Mouse (Mus musculus) MEL (cell line): ENCODE results near the gene Zdhhc14. TPM values are rescaled to one million over a fixed set of nuclear protein-coding genes. Genes with fewer than 3 reads are reported as not detected.
A peak's percentile ranks its signal among the peaks of the same experiment; 100 is the strongest.

Experiments
- DNase-seq: peaks from one replicate; pipeline ENCODE4 v3.0.0; 2011; ENCODE audit warnings: low read depth, low spot score
- H3K27ac ChIP-seq: 2 replicates; pipeline ENCODE4 v1.5.1; 2012; ENCODE audit warnings: low read depth, mild to moderate bottlenecking, control low read depth, low read length, moderate library complexity; ENCODE audit not compliant: control insufficient read depth
- H3K27me3 ChIP-seq, 2 experiments: fragments of 150-350 bp in 1 of 2; sonication (generic) in 1 of 2; 2 replicates each; pipeline ENCODE4 v1.6.1; 2012; ENCODE audit warnings: low read length in 2 of 2, mild to moderate bottlenecking in 2 of 2, improper control_type of control experiment in 1 of 2, moderate library complexity in 1 of 2; ENCODE audit not compliant: insufficient read depth in 2 of 2, control insufficient read depth in 1 of 2
- H3K36me3 ChIP-seq, 2 experiments: 2 replicates each; pipeline ENCODE4 v1.6.1; 2012 to 2014; ENCODE audit warnings: low read length in 2 of 2, improper control_type of control experiment in 1 of 2, inconsistent platforms in 1 of 2, mild to moderate bottlenecking in 1 of 2; ENCODE audit not compliant: insufficient read depth in 2 of 2, control insufficient read depth in 1 of 2
- H3K4me1 ChIP-seq, 2 experiments: fragments of 150-350 bp in 1 of 2; sonication (generic) in 1 of 2; 2 replicates each; pipeline ENCODE4 v1.6.1; 2012; ENCODE audit warnings: low read length in 2 of 2, improper control_type of control experiment in 1 of 2, mild to moderate bottlenecking in 1 of 2; ENCODE audit not compliant: insufficient read depth in 2 of 2, control insufficient read depth in 1 of 2
- H3K4me3 ChIP-seq, 2 experiments: fragments of 150-350 bp in 1 of 2; sonication (generic) in 1 of 2; 2 replicates each; pipeline ENCODE4 v1.5.1; 2012; ENCODE audit warnings: low read depth in 2 of 2, low read length in 2 of 2, mild to moderate bottlenecking in 2 of 2, moderate library complexity in 2 of 2, control low read depth in 1 of 2, improper control_type of control experiment in 1 of 2; ENCODE audit not compliant: control insufficient read depth in 1 of 2, insufficient read depth in 1 of 2
- H3K79me2 ChIP-seq: 2 replicates; pipeline ENCODE4 v1.6.1; 2012; ENCODE audit warnings: mild to moderate bottlenecking, low read length, moderate library complexity; ENCODE audit not compliant: control insufficient read depth, poor library complexity, insufficient read depth
- H3K9ac ChIP-seq: 2 replicates; pipeline ENCODE4 v1.6.1; 2012; ENCODE audit warnings: low read depth, mild to moderate bottlenecking, control low read depth, low read length, moderate library complexity; ENCODE audit not compliant: control insufficient read depth, poor library complexity, severe bottlenecking
- H3K9me3 ChIP-seq: fragments of 150-350 bp; sonication (generic); replicated peaks from 2 replicates; pipeline ENCODE4 v1.6.1; 2012; ENCODE audit warnings: mild to moderate bottlenecking, low read length, improper control_type of control experiment, moderate library complexity; ENCODE audit not compliant: insufficient read depth
- CHD1 ChIP-seq: IDR thresholded peaks from 2 replicates; pipeline ENCODE4 v1.6.1; 2012; ENCODE audit warnings: low read depth, mild to moderate bottlenecking, inconsistent platforms, low read length, improper control_type of control experiment
- CHD2 ChIP-seq: IDR thresholded peaks from 2 replicates; pipeline ENCODE4 v1.6.1; 2011; ENCODE audit warnings: low read length, improper control_type of control experiment
- CTCF ChIP-seq, 3 experiments: IDR thresholded peaks in 2 of 3; conservative IDR thresholded peaks in 1 of 3; 2 replicates each; pipeline ENCODE4 v1.5.1; 2011 to 2012; ENCODE audit warnings: low read length in 3 of 3, low read depth in 2 of 3, mild to moderate bottlenecking in 2 of 3, improper control_type of control experiment in 1 of 3, inconsistent platforms in 1 of 3, mixed read lengths in 1 of 3, moderate library complexity in 1 of 3; ENCODE audit not compliant: control insufficient read depth in 1 of 3, insufficient read depth in 1 of 3, poor library complexity in 1 of 3, severe bottlenecking in 1 of 3
- ELF1 ChIP-seq: IDR thresholded peaks from 2 replicates; pipeline ENCODE4 v1.6.1; 2014; ENCODE audit warnings: low read depth, mild to moderate bottlenecking, inconsistent platforms, low read length, improper control_type of control experiment, moderate library complexity
- EP300 ChIP-seq, 2 experiments: IDR thresholded peaks; 2 replicates each; pipeline ENCODE4 v1.6.1; 2011; ENCODE audit warnings: improper control_type of control experiment in 2 of 2, low read length in 2 of 2, low read depth in 1 of 2, mild to moderate bottlenecking in 1 of 2
- ETS1 ChIP-seq: IDR thresholded peaks from 2 replicates; pipeline ENCODE4 v1.6.1; 2012; ENCODE audit warnings: low read depth, mild to moderate bottlenecking, inconsistent platforms, low read length, improper control_type of control experiment, moderate library complexity
- GATA1 ChIP-seq: IDR thresholded peaks from 2 replicates; pipeline ENCODE4 v1.6.1; 2011; ENCODE audit warnings: low read depth, low read length, improper control_type of control experiment
- KAT2A ChIP-seq: conservative IDR thresholded peaks from 2 replicates; pipeline ENCODE4 v1.6.1; 2012; ENCODE audit warnings: low read depth, low read length, improper control_type of control experiment, inconsistent platforms
- MYB ChIP-seq: IDR thresholded peaks from 2 replicates; pipeline ENCODE4 v1.6.1; 2011; ENCODE audit warnings: mild to moderate bottlenecking, low read depth, low read length, improper control_type of control experiment
- NELFE ChIP-seq: IDR thresholded peaks from 2 replicates; pipeline ENCODE4 v1.6.1; 2011; ENCODE audit warnings: low read depth, low read length, improper control_type of control experiment
- POLR2AphosphoS5 ChIP-seq: IDR thresholded peaks from 2 replicates; pipeline ENCODE4 v1.6.1; 2012; ENCODE audit warnings: low read depth, borderline replicate concordance, mild to moderate bottlenecking, inconsistent platforms, low read length, moderate library complexity, mixed read lengths
- RCOR1 ChIP-seq: IDR thresholded peaks from 2 replicates; pipeline ENCODE4 v1.6.1; 2012; ENCODE audit warnings: low read depth, mild to moderate bottlenecking, inconsistent platforms, low read length, improper control_type of control experiment
- TAL1 ChIP-seq: IDR thresholded peaks from 2 replicates; pipeline ENCODE4 v1.6.1; 2012; ENCODE audit warnings: mild to moderate bottlenecking, inconsistent platforms, low read length, moderate library complexity, mixed read lengths
- TCF12 ChIP-seq: IDR thresholded peaks from 2 replicates; pipeline ENCODE4 v1.6.1; 2014; ENCODE audit warnings: low read depth, mild to moderate bottlenecking, inconsistent platforms, low read length, improper control_type of control experiment, moderate library complexity
- USF1 ChIP-seq: IDR thresholded peaks from 2 replicates; pipeline ENCODE4 v1.6.1; 2014; ENCODE audit warnings: low read depth, mild to moderate bottlenecking, inconsistent platforms, low read length, improper control_type of control experiment, moderate library complexity
- ZC3H11A ChIP-seq: IDR thresholded peaks from 2 replicates; pipeline ENCODE4 v1.6.1; 2012; ENCODE audit warnings: low read depth, mild to moderate bottlenecking, inconsistent platforms, low read length, improper control_type of control experiment
- polyA plus RNA-seq, 2 experiments: library from polyadenylated mRNA; stranded (reverse) in 1 of 2; unstranded in 1 of 2; fragments of >175 nt in 1 of 2; fragments of >200 nt in 1 of 2; gene quantifications; 2 replicates each; pipeline versions ENCODE4 v1.2.1 to v1.2.4; 2012; ENCODE audit warnings: low replicate concordance in 2 of 2, low read depth in 1 of 2; ENCODE audit not compliant: insufficient read length in 2 of 2, insufficient read depth in 1 of 2, missing spikeins in 1 of 2
- total RNA-seq: library from RNA; depleted of rRNA; stranded (reverse); fragments of 300-350 nt; gene quantifications from 2 replicates; pipeline ENCODE4 v1.2.3, GENCODE M21; 2012

The Zdhhc14 gene
- total and polyA plus RNA-seq, 3 experiments, result 3.4 to 4.9 TPM; not detected in 1

GRCm38 (mm10) chr17:5475960-5476725, 16.2 kb upstream of the Zdhhc14 start (continued):
- TF ChIP-seq MYB (no peak), NELFE (peak; percentile 49; the same call in 1 of the 2 replicates), GATA1 (no peak), ELF1 (peak; percentile 68; the same call in 1 of the 2 replicates), USF1 (0 out of 2 replicates have a peak, but pooled peaks have one; percentile 24), TAL1 (0 out of 2 replicates have a peak, but pooled peaks have one; percentile 4), CTCF (IDR thresholded peaks at IDR 0.05 in 2 of 3, conservative IDR thresholded peaks at IDR 0.05 in 1 of 3; ENCODE audit: control insufficient read depth in 1 of 3, insufficient read depth in 1 of 3, low read depth in 2 of 3, low read length in 3 of 3, poor library complexity in 1 of 3, severe bottlenecking in 1 of 3) (no peak), CHD1 (no peak), ZC3H11A (no peak)

- Histone ChIP-seq H3K4me1 (peaks cover 6 to 14% of the 10 kb centered on the region in 2 experiments; a peak in 3 of 4 replicates), H3K36me3 (peaks cover 0 to 16% of the 10 kb centered on the region in 2 experiments; a peak in 2 of 4 replicates), H3K27ac (no peak overlapping the region), H3K27me3 (no peaks in the 10 kb centered on the region), H3K9me3 (no peaks in the 10 kb centered on the region), H3K79me2 (no peaks in the 10 kb centered on the region), H3K9ac (no peak overlapping the region), H3K4me3 (no peak overlapping the region)
- TF ChIP-seq MYB, result no peak
- TF ChIP-seq CHD2, result no peak
- TF ChIP-seq TAL1, result no peak
- DNase-seq, result no peak
Measured at GRCm38 (mm10) chr17:5483456-5483855, 8.9 kb upstream of the Zdhhc14 start.

GRCm38 (mm10) chr17:5484663-5485062, 7.7 kb upstream of the Zdhhc14 start:
- Histone ChIP-seq H3K36me3 (peaks cover 0 to 16% of the 10 kb centered on the region in 2 experiments; a peak in 2 of 4 replicates), H3K9ac (no peak overlapping the region), H3K27me3 (no peaks in the 10 kb centered on the region), H3K4me1 (peaks cover 6 to 14% of the 10 kb centered on the region in 2 experiments; a peak in 3 of 4 replicates), H3K27ac (peak overlapping the region; percentile 12; the same call in 1 of the 2 replicates), H3K4me3 (no peak overlapping the region), H3K9me3 (no peaks in the 10 kb centered on the region), H3K79me2 (no peaks in the 10 kb centered on the region)
- TF ChIP-seq KAT2A, result no peak
- TF ChIP-seq RCOR1, result 0 out of 2 replicates have a peak, but pooled peaks have one; percentile 42
- peak; percentile 53; the same call in 1 of the 2 replicates for TF ChIP-seq GATA1
- 0 out of 2 replicates have a peak, but pooled peaks have one; percentile 5 for TF ChIP-seq TCF12
- peak; percentile 29; the same call in 1 of the 2 replicates for TF ChIP-seq ETS1
- no peak for TF ChIP-seq POLR2AphosphoS5
- TF ChIP-seq EP300 (IDR thresholded peaks at IDR 0.05; ENCODE audit: low read depth in 1 of 2, low read length in 2 of 2), result peak; percentile 14 to 50; a peak in 2 of 4 replicates
- peak; percentile 82 for DNase-seq
